Comparison of ENCODE assay signal across 17 mouse cellular contexts in genomic region chr16:50846505-50846904, GRCm38 (mm10).
"Had no signal": no experiment of that assay in that cellular context is flagged by ENCODE, and none has a peak within 500 bp of the region (broad histone marks: within the 10 kb centered on the region; RNA-seq: fewer than 3 reads in every experiment).

No protein-coding gene starts in this region.

- H3K36me3 ChIP-seq: liver, embryonic 12.5 days; midbrain, embryonic 12.5 days; neural tube, embryonic 13.5 days; stomach, embryonic 15.5 days had no signal

- DNase-seq: kidney, adult 9 months; kidney, postnatal 14 days; left cerebral cortex, postnatal 4 days; lung, embryonic 14.5 days; lung, postnatal 10 days; retina, postnatal 1 day; right cerebral cortex, postnatal 4 days; spleen, adult 18-20 months; thymus, adult 2 months; thymus, postnatal 25 days had no signal

- H3K27ac ChIP-seq: liver, embryonic 12.5 days; macrophage; midbrain, embryonic 12.5 days; neural tube, embryonic 13.5 days; stomach, embryonic 15.5 days had no signal

- H3K4me3 ChIP-seq: liver, embryonic 12.5 days; megakaryocyte, embryonic 14.5 days; midbrain, embryonic 12.5 days; neural tube, embryonic 13.5 days; stomach, embryonic 15.5 days had no signal

- H3K9ac ChIP-seq: liver, embryonic 12.5 days; lung, embryonic 14.5 days; midbrain, embryonic 12.5 days; neural tube, embryonic 13.5 days; stomach, embryonic 15.5 days had no signal

- H3K27me3 ChIP-seq: liver, embryonic 12.5 days; midbrain, embryonic 12.5 days; neural tube, embryonic 13.5 days; stomach, embryonic 15.5 days had no signal

- H3K9me3 ChIP-seq: liver, embryonic 12.5 days; megakaryocyte, embryonic 14.5 days; midbrain, embryonic 12.5 days; neural tube, embryonic 13.5 days; stomach, embryonic 15.5 days had no signal

- H3K4me1 ChIP-seq: liver, embryonic 12.5 days; megakaryocyte, embryonic 14.5 days; midbrain, embryonic 12.5 days; stomach, embryonic 15.5 days had no signal

- ATAC-seq: liver, embryonic 12.5 days; midbrain, embryonic 16.5 days had no signal

- H3K4me2 ChIP-seq: liver, embryonic 12.5 days; lung, embryonic 14.5 days; midbrain, embryonic 12.5 days; neural tube, embryonic 13.5 days; stomach, embryonic 15.5 days had no signal
